Mouse (Mus musculus) urinary bladder, postnatal 14 days (tissue): Measurements from ENCODE around the gene Crygs.
"Not testable (repeated sequence)": the region's sequence is repeated elsewhere in the genome, so short reads cannot be mapped to it uniquely, and the experiment has no call there.

Experiments
- DNase-seq: peaks from one replicate; pipeline ENCODE4 v3.0.0; 2021; ENCODE audit warnings: low spot score

The Crygs gene

GRCm38 (mm10) chr16:22789908-22790367 lies 21.4 kb downstream of the Crygs start:
- no peak for DNase-seq

GRCm38 (mm10) chr16:22782686-22783085 lies 28.7 kb downstream of the Crygs start:
- DNase-seq, result no peak

- DNase-seq, result no peak
These were observed 32.0 kb downstream of the Crygs start for GRCm38 (mm10) chr16:22779228-22779835.

- not testable (repeated sequence) for DNase-seq
These were observed 33.1 kb downstream of the Crygs start for GRCm38 (mm10) chr16:22778296-22778695.

DNA sequence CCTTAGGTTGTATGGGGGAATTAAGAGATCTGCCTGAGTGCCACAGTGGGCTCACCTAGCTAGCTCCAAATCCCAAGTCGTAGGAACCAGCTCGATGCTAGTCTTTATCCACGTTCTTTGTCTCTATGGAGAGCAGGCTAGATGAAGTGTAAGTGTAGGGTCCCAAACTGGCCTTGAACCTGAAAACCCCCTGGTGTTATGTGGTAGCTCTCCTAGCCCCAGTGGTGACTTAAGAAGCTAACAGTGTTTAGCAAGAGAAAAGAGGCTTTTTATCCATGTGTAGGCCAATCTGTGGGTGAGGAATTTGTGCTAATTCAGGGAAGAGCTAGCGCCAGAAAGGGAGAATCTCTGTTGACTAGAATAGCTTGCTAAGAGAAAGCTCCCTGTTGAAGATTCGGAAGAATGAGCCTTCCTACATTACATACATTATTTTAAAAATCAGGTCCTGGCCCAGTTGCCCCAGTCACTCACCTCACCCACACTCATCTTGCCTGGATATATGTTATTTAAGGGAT lies 35.8 kb downstream of the Crygs start:
- no peak for DNase-seq

DNA sequence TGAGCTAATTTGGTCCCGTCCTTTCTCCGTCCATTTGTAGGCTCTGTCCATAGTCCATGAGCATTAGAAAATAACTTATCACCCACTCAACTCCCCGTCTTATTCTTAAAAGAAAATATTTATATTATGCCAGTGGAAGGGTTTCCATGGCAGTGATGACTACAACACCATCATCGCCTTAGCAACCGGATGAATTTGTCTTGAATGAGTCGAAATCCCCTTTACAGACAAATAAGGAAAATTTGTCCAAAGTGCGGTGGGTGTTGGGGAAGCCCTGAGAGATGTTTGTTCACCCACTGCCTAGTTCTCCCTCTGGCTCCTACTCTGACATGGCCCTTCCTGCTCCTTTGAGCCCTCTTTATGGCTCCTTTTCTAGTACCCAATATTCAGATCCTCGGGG lies 42.7 kb downstream of the Crygs start:
- DNase-seq, result no peak

- no peak for DNase-seq
These were observed 44.0 kb downstream of the Crygs start for GRCm38 (mm10) chr16:22767405-22767804.

DNA sequence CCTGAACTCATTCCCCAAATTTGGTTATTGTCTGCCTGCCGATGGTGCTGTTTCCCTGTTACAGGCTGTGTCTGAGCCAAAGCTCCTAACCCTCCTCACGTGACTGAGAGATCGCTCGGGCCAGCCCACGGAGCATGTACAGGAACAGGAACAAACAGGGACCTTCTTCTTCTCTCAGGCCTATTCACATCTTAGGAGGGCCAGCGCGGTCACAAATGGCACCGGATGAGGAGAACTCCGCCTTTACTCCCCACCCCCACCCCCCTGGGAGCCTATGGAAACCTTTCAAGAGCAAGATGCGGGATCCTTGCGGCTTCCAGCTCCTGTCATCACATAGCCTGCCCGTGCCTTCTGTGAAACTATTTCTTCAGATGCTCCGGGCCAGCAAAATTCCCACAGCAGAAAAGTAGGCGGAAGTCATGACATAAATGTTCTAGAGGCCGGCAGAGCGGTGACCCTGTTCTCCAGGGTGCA lies 44.6 kb downstream of the Crygs start:
- no peak for DNase-seq

- no peak for DNase-seq
These were observed 45.8 kb downstream of the Crygs start for GRCm38 (mm10) chr16:22765531-22765930.
